Mouse (Mus musculus) hindlimb bud, embryonic 11.5 days (tissue): ENCODE measurements around the gene Rora.

Source experiments
- DNase-seq: peaks from one replicate; pipeline ENCODE4 v3.0.0-alpha.2; 2012; ENCODE audit warnings: low read depth, low spot score; ENCODE audit errors: extremely low spot score

Rora gene

GRCm38 (mm10) chr9:68653211-68654038, at the start of gene Rora:
Gene Rora, plus strand, starts transcription at chr9:68653786.
- no peak for DNase-seq

- DNase-seq: no peak
Measured at GRCm38 (mm10) chr9:68614006-68614405, 39.6 kb upstream of the Rora start.

GRCm38 (mm10) chr9:68617116-68617515, 36.5 kb upstream of the Rora start:
- no peak for DNase-seq

- DNase-seq: no peak
Measured at GRCm38 (mm10) chr9:68620036-68620435, 33.5 kb upstream of the Rora start.

- DNase-seq: no peak
Measured at GRCm38 (mm10) chr9:68620441-68620840, 33.1 kb upstream of the Rora start.

GRCm38 (mm10) chr9:68624981-68625380, 28.6 kb upstream of the Rora start:
- no peak for DNase-seq

GRCm38 (mm10) chr9:68637301-68637700, 16.3 kb upstream of the Rora start:
- no peak for DNase-seq

- no peak for DNase-seq
Measured at GRCm38 (mm10) chr9:68641123-68641522, 12.5 kb upstream of the Rora start.

GRCm38 (mm10) chr9:68648061-68648460, 5.5 kb upstream of the Rora start:
- no peak for DNase-seq

GRCm38 (mm10) chr9:68654039-68654332, 400 bp downstream of the Rora start:
- no peak for DNase-seq

GRCm38 (mm10) chr9:68654333-68655017, 889 bp downstream of the Rora start:
- DNase-seq: no peak

- no peak for DNase-seq
Measured at GRCm38 (mm10) chr9:68655018-68656005, 1.7 kb downstream of the Rora start.

- DNase-seq: no peak
Measured at GRCm38 (mm10) chr9:68656076-68656795, 2.6 kb downstream of the Rora start.

GRCm38 (mm10) chr9:68656796-68657130, 3.2 kb downstream of the Rora start:
- no peak for DNase-seq

- no peak for DNase-seq
Measured at GRCm38 (mm10) chr9:68670731-68671130, 17.1 kb downstream of the Rora start.

GRCm38 (mm10) chr9:68672459-68672858, 18.9 kb downstream of the Rora start:
- DNase-seq: no peak

GRCm38 (mm10) chr9:68673221-68673620, 19.6 kb downstream of the Rora start:
- no peak for DNase-seq

GRCm38 (mm10) chr9:68679871-68680374, 26.3 kb downstream of the Rora start:
- DNase-seq: no peak

- DNase-seq: no peak
Measured at GRCm38 (mm10) chr9:68683938-68684337, 30.4 kb downstream of the Rora start.

GRCm38 (mm10) chr9:68685562-68685961, 32.0 kb downstream of the Rora start:
- DNase-seq: no peak
